Mouse (Mus musculus) embryonic facial prominence, embryonic 11.5 days (tissue): ENCODE data around the gene Tns3. TPM values are rescaled to one million over a fixed set of nuclear protein-coding genes. Genes with fewer than 3 reads are reported as not detected.

Source experiments
- ATAC-seq: fragments of 200-750 bp; cut with Nextera tagmentation; replicated peaks from 2 replicates; pipeline ENCODE4 v1.8.0; 2017; ENCODE audit warnings: low read depth; ENCODE audit not compliant: insufficient number of reproducible peaks, low FRiP score, low TSS enrichment
- DNase-seq: peaks from one replicate; pipeline ENCODE4 v3.0.0-alpha.2; 2015; ENCODE audit warnings: low spot score
- H3K27ac ChIP-seq: fragments of 300-500 bp; sonication (generic); replicated peaks from 2 replicates; pipeline ENCODE4 v1.5.1; 2014; ENCODE audit warnings: mild to moderate bottlenecking, low read depth, low read length, control low read depth
- H3K27me3 ChIP-seq: fragments of 300-500 bp; sonication (generic); 2 replicates; pipeline ENCODE4 v1.6.1; 2014; ENCODE audit warnings: mild to moderate bottlenecking, low read length, moderate library complexity, mixed read lengths; ENCODE audit not compliant: control insufficient read depth, insufficient read depth
- H3K36me3 ChIP-seq: fragments of 300-500 bp; sonication (generic); replicated peaks from 2 replicates; pipeline ENCODE4 v1.6.1; 2014; ENCODE audit warnings: low read depth, mild to moderate bottlenecking, low read length, moderate library complexity, mixed read lengths; ENCODE audit not compliant: control insufficient read depth, insufficient read depth
- H3K4me1 ChIP-seq: fragments of 300-500 bp; sonication (generic); 2 replicates; pipeline ENCODE4 v1.6.1; 2014; ENCODE audit warnings: low read length, mixed read lengths; ENCODE audit not compliant: control insufficient read depth, insufficient read depth
- H3K4me2 ChIP-seq: fragments of 300-500 bp; sonication (generic); 2 replicates; pipeline ENCODE4 v1.6.1; 2014; ENCODE audit warnings: low read depth, mild to moderate bottlenecking, control low read depth, low read length, moderate library complexity
- H3K4me3 ChIP-seq: fragments of 300-500 bp; sonication (generic); 2 replicates; pipeline ENCODE4 v1.5.1; 2014; ENCODE audit warnings: low read depth, low read length, control low read depth
- H3K9ac ChIP-seq: fragments of 300-500 bp; sonication (generic); replicated peaks from 2 replicates; pipeline ENCODE4 v1.6.1; 2014; ENCODE audit warnings: mild to moderate bottlenecking, control low read depth, low read length
- H3K9me3 ChIP-seq: fragments of 300-500 bp; sonication (generic); replicated peaks from 2 replicates; pipeline ENCODE4 v1.6.1; 2016; ENCODE audit warnings: mild to moderate bottlenecking, low read length, inconsistent platforms, mixed read lengths; ENCODE audit not compliant: control insufficient read depth
- WGBS: fragments of 180-500 bp; shearing (Covaris S2); extraction: QIAGEN DNeasy Blood & Tissue Kit; methylation state at CpG from one replicate; pipeline ENCODE4 v1.1.7; 2014; 5-methylcytosine and 5-hydroxymethylcytosine counted together
- polyA plus RNA-seq: library from polyadenylated mRNA; unstranded; fragments of >200 nt; fragmentation: Nextera tagmentation; extraction: Ambion mirVana; gene quantifications from 2 replicates; pipeline ENCODE4 v1.2.1, GENCODE M21; 2014

The Tns3 gene
- polyA plus RNA-seq, 1 experiment from 2014 or later = 14.9 TPM

GRCm38 (mm10) chr11:8688907-8689306, 24.6 kb upstream of the Tns3 start:
- Histone ChIP-seq H3K27ac (no peak overlapping the region), H3K9ac (no peak overlapping the region), H3K27me3 (no peaks in the 10 kb centered on the region), H3K36me3 (no peaks in the 10 kb centered on the region), H3K4me2 (no peak overlapping the region), H3K9me3 (no peaks in the 10 kb centered on the region), H3K4me1 (peaks cover 4% of the 10 kb centered on the region), H3K4me3 (no peak overlapping the region)
- WGBS = 91% methylated on average over 8 of the region's 8 CpGs
- ATAC-seq (no peak), DNase-seq (no peak)

DNA sequence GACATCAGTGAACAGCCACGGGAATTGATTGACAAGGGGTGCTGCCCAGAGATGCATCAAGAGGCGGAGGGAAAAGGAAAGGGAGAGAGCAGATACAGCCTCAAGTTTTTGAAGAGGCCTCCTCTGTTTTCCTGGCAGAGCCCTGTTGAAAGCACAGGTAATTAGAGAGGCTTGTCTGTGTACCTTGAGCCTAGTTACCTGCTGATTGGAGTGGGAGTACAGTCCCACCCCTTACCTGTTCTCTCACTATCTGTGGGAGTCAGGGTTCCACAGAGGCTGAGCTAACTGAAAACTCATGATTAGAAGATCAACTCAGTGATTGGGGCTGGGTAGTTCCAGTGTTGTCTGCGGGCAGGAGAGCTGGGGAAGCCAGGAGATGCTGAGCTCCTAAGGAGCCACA, 22.2 kb upstream of the Tns3 start:
- ATAC-seq (no peak), DNase-seq (no peak)
- no peak overlapping the region for H3K4me2 ChIP-seq
- no peaks in the 10 kb centered on the region for H3K9me3 ChIP-seq
- H3K4me3 ChIP-seq = no peak overlapping the region
- WGBS = 75% methylated on average over 3 of the region's 3 CpGs
- H3K4me1 ChIP-seq = no peaks in the 10 kb centered on the region
- no peak overlapping the region for H3K27ac ChIP-seq
- no peak overlapping the region for H3K9ac ChIP-seq
- H3K27me3 ChIP-seq = no peaks in the 10 kb centered on the region
- H3K36me3 ChIP-seq = no peaks in the 10 kb centered on the region

GRCm38 (mm10) chr11:8686061-8686460, 21.7 kb upstream of the Tns3 start:
- Histone ChIP-seq H3K4me2 (no peak overlapping the region), H3K4me1 (no peaks in the 10 kb centered on the region), H3K36me3 (no peaks in the 10 kb centered on the region), H3K9ac (no peak overlapping the region), H3K9me3 (no peaks in the 10 kb centered on the region), H3K4me3 (no peak overlapping the region), H3K27me3 (no peaks in the 10 kb centered on the region), H3K27ac (no peak overlapping the region)
- 73% methylated on average over 1 of the region's 1 CpGs for WGBS
- DNase-seq (no peak), ATAC-seq (no peak)

- no peak overlapping the region for H3K27ac ChIP-seq
- no peaks in the 10 kb centered on the region for H3K27me3 ChIP-seq
- 68% methylated on average over 3 of the region's 3 CpGs for WGBS
- ATAC-seq = no peak; the same call in 1 of the 2 replicates
- H3K4me1 ChIP-seq = no peaks in the 10 kb centered on the region
- no peak for DNase-seq
- no peak overlapping the region for H3K4me3 ChIP-seq
- no peaks in the 10 kb centered on the region for H3K9me3 ChIP-seq
- H3K9ac ChIP-seq = no peak overlapping the region
- H3K4me2 ChIP-seq = no peak overlapping the region
- H3K36me3 ChIP-seq = no peaks in the 10 kb centered on the region
Observed at GRCm38 (mm10) chr11:8685195-8685594, 20.9 kb upstream of the Tns3 start.

DNA sequence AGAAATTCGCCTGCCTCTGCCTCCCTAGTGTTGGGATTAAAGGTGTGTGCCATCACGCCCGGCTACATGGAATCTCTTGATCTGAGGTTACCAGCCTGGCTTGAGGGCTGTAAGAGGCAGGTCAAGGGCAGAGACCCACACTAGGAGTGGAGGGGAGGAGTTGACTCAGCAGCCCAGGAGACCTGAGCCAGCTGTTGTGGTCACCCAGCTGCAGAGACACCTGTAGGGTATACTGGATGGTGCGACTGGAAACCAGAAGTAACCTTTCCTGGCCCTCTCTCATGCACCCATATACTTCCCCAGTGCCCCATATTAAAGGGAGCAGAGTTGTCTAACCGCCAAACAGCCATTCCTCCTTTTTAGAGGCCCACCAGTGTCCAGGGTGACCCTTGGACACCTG, 19.9 kb upstream of the Tns3 start:
- Histone ChIP-seq H3K9me3 (no peaks in the 10 kb centered on the region), H3K4me3 (no peak overlapping the region), H3K27ac (no peak overlapping the region), H3K9ac (no peak overlapping the region), H3K36me3 (no peaks in the 10 kb centered on the region), H3K4me2 (no peak overlapping the region), H3K4me1 (no peaks in the 10 kb centered on the region), H3K27me3 (no peaks in the 10 kb centered on the region)
- DNase-seq (no peak), ATAC-seq (no peak)
- 92% methylated on average over 5 of the region's 5 CpGs for WGBS

DNA sequence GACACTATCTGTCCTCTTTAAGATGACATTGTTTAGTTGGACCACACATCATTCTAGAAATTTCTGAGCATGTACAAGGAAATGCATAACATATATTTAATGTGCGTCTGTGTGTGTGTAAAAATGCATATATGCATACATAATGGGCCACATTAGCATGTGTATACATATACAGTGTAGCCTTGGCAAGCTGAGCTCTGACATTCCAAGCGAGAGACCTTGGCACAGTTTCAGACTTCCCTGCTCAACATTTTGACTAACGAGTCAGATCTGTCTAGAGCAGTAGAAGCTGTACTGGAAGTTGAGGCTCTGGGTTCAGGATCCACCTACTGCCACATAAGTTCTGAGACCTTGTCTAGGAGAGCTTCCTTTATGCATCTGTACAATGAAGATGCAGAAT, 17.0 kb upstream of the Tns3 start:
- H3K4me2 ChIP-seq = no peak overlapping the region
- H3K4me1 ChIP-seq = no peaks in the 10 kb centered on the region
- H3K36me3 ChIP-seq = no peaks in the 10 kb centered on the region
- whole genome bisulfite sequencing = 88% methylated on average over 3 of the region's 3 CpGs
- H3K9me3 ChIP-seq = no peaks in the 10 kb centered on the region
- ATAC-seq (no peak), DNase-seq (no peak)
- no peak overlapping the region for H3K4me3 ChIP-seq
- no peak overlapping the region for H3K27ac ChIP-seq
- no peaks in the 10 kb centered on the region for H3K27me3 ChIP-seq
- H3K9ac ChIP-seq = no peak overlapping the region

DNA sequence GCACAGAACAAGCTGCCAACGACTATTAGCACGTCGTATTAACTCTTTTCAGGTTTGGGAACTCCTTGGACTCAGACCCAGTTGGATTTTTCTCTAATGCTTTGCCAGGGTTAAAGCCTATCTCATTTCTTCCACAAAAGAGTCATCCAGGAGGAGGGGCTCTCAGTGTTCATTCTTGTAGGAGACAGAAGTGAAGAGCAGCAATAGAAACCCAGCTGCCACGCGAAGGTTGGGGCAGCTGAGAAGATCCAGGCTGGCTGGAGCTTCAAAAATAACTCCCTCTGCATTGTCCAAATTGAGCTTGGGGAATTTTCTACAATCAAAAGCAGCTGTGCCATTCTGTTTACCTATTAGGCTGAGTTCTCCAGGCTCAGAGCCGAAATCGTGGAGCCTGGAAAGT, 16.3 kb upstream of the Tns3 start:
- DNase-seq (peak; percentile 74), ATAC-seq (no peak)
- WGBS = 34% methylated on average over 7 of the region's 7 CpGs
- H3K9ac ChIP-seq = no peak overlapping the region
- H3K36me3 ChIP-seq = no peaks in the 10 kb centered on the region
- no peak overlapping the region for H3K4me2 ChIP-seq
- no peak overlapping the region for H3K27ac ChIP-seq
- no peaks in the 10 kb centered on the region for H3K9me3 ChIP-seq
- H3K4me3 ChIP-seq = no peak overlapping the region
- no peaks in the 10 kb centered on the region for H3K27me3 ChIP-seq
- H3K4me1 ChIP-seq = no peaks in the 10 kb centered on the region

GRCm38 (mm10) chr11:8679221-8679620, 14.9 kb upstream of the Tns3 start:
- ATAC-seq = no peak
- Histone ChIP-seq H3K4me1 (no peaks in the 10 kb centered on the region), H3K27ac (no peak overlapping the region), H3K36me3 (no peaks in the 10 kb centered on the region), H3K4me3 (no peak overlapping the region), H3K9me3 (no peaks in the 10 kb centered on the region), H3K9ac (no peak overlapping the region), H3K27me3 (no peaks in the 10 kb centered on the region), H3K4me2 (no peak overlapping the region)
- 88% methylated on average over 5 of the region's 5 CpGs for WGBS
- no peak for DNase-seq
